Mouse (Mus musculus) heart, adult 2 months (tissue): Measurements from ENCODE around the gene Reep1.

ENCODE experiments used
- CTCF ChIP-seq: fragments of 200-600 bp; IDR thresholded peaks from 2 replicates; pipeline ENCODE4 v1.8.1; 2022; ENCODE audit warnings: antibody characterized with exemption, mild to moderate bottlenecking, moderate library complexity
- EP300 ChIP-seq: fragments of 200-500 bp; IDR thresholded peaks from 2 replicates; pipeline ENCODE4 v1.6.1; 2011; ENCODE audit warnings: low read depth, low read length, control low read depth; ENCODE audit not compliant: insufficient read depth
- POLR2A ChIP-seq: fragments of 200-500 bp; IDR thresholded peaks from 2 replicates; pipeline ENCODE4 v1.6.1; 2011; ENCODE audit warnings: mild to moderate bottlenecking, low read depth, low read length, control low read depth; ENCODE audit not compliant: insufficient read depth

- TF ChIP-seq CTCF (no peak), POLR2A (no peak), EP300 (no peak)
Observed at GRCm38 (mm10) chr6:71801011-71801713, 93.8 kb downstream of the Reep1 start.
